Mouse (Mus musculus): ENCODE data around the gene Olfr741.

Gene Olfr741

GRCm38 (mm10) chr14:50472438-50472837, at the start of gene Olfr741:
TSS of gene Olfr741 (plus strand) at chr14:50472738.
- no peak for DNase-seq

GRCm38 (mm10) chr14:50445245-50445644, 27.3 kb upstream of the Olfr741 start, which contains the start of gene Olfr740:
TSS of gene Olfr740 (plus strand) at chr14:50445545.
- no peak for DNase-seq

GRCm38 (mm10) chr14:50478406-50478805, 5.9 kb downstream of the Olfr741 start:
- no peak for DNase-seq

- no peak for DNase-seq
Measured at GRCm38 (mm10) chr14:50503300-50503699, 30.8 kb downstream of the Olfr741 start, which contains the start of gene Olfr742. TSS of gene Olfr742 (plus strand) at chr14:50503600.

- no peak for DNase-seq
Measured at GRCm38 (mm10) chr14:50521539-50521938, 49.0 kb downstream of the Olfr741 start, which contains the start of gene Olfr743. TSS of gene Olfr743 (plus strand) at chr14:50521839.
